Mouse (Mus musculus) naive thymus-derived CD4-positive, alpha-beta T cell, adult 2 months (primary cell): ENCODE data around the gene Dgkd.

Experiments used
- DNase-seq: peaks from one replicate; pipeline ENCODE4 v3.0.0-alpha.2; 2011; ENCODE audit warnings: low read depth

The Dgkd gene

DNA sequence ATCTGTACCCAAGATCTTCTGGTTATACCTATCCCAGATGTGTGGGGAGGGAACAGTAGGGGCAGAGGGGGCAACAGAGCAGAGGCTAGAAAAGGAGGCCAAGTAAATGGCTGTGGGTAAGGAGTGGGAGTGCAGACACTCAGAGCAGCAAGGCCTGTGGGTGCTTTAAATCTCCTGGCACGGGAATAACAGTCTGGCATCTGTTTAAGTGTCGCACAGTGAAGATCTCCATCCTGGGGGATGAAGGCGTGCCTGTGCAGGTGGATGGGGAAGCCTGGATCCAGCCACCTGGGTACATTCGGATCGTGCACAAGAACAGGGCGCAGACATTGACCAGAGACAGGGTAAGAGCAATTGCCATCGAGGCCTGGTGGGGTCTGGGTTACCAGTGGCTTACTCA is 83.0 kb downstream of the Dgkd start:
- no peak for DNase-seq

DNA sequence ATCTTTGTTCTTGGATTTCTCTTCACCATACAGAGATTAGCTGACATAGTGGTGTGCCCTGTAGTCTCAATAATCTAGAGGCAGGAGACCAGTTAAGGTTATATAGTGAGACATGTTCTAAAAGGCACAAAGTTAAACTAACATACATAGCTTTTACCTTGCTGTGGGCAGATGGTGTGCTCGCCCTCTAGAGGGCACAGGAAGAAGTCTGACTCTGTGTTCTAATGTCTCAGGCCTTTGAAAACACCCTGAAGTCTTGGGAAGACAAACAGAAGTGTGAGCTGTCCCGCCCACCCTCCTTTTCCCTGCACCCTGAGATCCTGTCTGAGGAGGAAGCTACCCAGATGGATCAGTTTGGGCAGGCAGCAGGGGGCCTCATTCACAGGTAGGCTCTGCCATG is 83.4 kb downstream of the Dgkd start:
- peak; percentile 52 for DNase-seq

DNA sequence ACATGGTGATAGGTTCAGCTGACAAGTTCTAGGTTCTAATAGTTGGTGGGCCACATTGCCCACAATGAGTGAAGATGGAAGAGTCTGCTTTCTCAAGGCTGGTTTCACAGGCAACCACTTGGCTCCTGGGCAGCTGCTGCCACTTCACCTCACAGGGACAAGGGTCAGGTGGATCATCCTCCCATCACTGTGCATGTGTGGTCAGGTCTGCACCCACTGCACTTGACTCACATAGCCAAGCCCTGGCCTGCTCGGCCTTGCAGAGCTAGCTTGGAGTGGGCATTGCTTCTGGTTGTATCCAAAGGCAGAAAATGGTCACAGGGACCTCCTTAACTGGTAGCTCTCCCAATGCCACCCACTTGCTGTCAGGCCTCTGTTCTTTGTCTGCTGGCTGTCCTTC is 88.7 kb downstream of the Dgkd start:
- no peak for DNase-seq

DNA sequence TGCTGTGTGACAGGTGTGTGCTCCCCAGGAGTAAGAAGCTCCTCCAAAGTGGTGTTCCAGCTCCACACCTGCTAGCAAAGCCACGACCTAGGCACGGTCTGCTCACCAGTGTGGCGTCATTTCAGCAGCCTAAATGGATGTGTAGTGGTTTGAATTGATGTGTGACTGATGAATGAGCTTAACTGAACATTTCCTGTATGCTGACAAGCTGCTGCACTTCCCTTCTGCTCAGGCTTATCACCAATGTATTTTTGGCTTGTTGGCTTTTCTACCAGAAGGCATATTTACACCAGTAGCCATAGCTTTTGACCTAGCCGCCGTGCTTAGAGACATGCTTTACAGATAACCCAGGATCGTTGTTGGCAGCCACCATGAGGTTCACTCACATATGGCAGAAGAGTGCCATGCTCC is 94.6 kb downstream of the Dgkd start:
- DNase-seq, result no peak

GRCm38 (mm10) chr1:87951641-87952040 is 98.6 kb downstream of the Dgkd start:
- no peak for DNase-seq

GRCm38 (mm10) chr1:87953073-87953472 is 100.0 kb downstream of the Dgkd start:
- no peak for DNase-seq

GRCm38 (mm10) chr1:87958931-87959330 is 105.8 kb downstream of the Dgkd start:
- no peak for DNase-seq

DNA sequence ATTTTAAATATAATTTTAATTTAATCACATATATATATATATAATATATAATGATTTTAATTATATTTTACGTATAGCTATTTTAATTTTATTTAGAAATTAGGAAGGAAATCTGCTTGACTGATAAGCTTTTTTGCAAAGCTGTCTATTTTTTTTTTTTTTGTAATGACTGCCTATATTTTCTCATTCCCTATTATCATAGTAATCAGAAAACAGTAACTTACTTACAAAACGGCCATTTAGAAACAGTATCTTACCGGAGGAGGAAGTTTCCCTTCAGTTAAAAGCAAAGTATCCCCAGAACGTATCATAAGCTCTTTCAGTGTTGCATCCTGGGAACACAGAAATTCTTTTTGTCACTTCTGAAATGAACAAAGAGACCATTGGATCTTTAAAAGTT is 106.4 kb downstream of the Dgkd start:
- no peak for DNase-seq

GRCm38 (mm10) chr1:87959998-87960431 is 106.9 kb downstream of the Dgkd start:
- no peak for DNase-seq

- no peak for DNase-seq
Observed at GRCm38 (mm10) chr1:87960752-87961151, 107.7 kb downstream of the Dgkd start.

DNA sequence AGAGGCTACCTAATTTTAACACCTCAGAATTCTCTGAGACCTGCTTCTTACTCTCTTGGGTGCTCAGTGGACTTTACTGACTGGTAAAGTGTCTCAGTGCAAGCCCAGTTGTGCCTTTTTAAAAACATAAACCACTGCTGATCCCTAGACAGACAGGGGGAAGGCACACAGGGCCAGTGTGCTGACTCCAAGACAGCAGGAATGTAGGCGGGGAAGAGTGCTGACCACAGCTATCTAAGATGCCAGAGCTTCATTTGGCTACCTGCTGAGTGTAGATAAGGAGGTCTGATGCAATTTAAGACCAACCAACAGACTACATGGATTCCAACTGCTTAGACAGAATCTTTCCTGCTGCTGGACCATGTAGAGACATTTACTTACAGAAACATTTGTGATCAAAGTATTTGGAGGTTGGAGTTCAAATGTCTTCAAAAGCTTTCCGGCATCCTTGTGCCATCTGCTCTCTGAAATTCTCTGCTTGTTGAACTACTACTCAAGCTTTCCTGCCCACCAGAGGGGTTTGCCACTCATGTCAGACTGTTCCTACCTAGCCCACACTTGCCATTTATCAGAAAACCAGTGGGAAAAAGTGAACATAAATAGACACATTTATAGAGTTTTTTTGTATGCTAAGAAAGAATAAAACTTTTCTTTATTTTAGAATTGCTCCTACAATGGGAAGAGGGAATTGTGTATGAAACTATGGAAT is 108.5 kb downstream of the Dgkd start:
- no peak for DNase-seq

DNA sequence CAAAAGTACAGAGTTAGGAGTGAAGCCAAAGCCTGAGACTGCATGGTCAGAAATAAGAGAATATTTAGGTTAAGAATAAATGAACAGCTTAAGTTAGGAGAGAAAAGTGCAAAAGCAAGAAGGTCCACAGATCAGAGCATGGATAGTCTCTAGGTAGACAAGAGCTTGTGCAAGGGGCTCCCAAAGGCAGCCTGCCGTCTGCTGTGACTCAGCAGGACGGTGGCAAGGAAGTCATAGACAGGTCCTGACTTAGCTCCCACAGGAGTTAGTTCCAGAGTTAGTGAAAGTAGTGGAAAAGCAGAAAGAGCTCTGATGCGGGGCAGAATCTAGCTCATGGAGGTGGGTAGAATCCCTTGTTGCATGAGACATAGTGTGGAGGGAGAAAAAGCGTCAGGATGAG is 117.3 kb downstream of the Dgkd start:
- no peak for DNase-seq

DNA sequence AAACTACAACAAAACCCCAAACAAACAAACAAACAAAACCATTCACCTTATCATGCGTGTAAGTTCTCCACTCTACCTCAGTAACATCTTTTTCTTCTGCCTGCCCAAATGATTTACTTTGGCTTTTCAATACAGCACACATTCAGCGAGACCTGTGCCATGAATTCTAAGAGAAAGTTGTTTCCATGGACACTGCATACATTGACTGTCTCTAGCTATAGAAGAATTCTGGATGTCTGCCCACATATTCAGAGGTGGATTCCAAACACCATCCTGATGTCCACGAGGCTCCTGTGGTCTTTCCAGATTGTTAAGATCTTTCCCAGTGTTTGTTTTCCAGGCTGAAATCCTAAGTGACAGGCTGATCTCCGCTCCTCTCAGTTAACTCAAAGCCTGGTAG is 129.2 kb downstream of the Dgkd start:
- DNase-seq, result no peak

DNA sequence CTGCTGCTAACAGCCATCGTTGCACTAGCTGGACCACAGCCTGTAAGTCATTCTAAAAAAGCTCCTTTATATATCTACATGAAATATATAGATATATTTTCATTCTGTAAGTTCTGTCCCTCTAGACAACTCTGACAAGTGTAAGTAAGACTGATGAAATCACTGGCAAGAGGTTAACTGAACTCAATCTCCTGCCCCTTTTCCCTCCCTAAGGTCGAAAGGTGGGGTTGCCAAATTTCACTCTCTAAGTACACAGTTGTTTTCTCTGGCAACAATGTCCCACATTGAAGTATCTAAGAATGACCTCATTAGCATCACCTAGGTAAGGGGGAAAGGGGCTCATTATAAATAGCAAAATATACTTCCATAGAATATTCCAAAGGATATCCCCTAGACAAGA is 139.6 kb downstream of the Dgkd start:
- DNase-seq, result no peak
